Mouse (Mus musculus): ENCODE data around the gene Ankrd65.

Ankrd65 gene

DNA sequence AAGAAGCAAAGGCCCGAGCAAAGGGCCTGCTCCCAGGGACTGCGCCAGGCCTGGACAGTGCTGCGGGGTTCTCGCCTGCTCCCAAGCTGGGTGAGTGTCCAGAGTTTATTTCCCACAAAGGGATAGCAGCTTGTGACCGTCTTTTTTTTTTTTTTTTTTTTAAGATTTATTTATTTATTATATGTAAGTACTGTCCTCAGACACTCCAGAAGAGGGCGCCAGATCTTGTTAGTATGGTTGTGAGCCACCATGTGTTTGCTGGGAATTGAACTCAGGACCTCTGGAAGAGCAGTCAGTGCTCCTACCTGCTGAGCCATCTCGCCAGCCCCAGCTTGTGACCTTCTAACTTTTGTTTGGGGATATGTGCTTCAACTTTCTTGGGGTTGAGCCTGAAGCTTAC is 30.8 kb downstream of the Ankrd65 start:
- peak; percentile 53 for DNase-seq

DNA sequence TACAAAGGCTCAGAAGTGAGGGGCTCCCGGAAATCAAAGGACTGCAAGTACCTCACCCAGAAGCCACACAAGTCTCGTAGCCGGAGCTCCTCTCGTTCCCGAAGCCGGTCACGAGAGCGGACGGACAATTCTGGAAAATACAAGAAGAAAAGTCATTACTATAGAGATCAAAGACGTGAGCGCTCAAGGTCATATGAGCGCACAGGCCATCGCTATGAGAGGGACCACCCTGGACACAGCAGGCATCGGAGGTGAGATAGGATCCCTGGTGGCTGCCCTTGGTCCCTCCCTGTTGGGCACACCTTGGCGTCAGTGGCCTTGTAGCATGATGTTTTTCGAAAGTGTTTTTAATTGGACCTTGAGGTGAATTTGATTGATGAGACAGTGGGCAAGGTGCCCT is 33.2 kb downstream of the Ankrd65 start:
- no peak for DNase-seq

DNA sequence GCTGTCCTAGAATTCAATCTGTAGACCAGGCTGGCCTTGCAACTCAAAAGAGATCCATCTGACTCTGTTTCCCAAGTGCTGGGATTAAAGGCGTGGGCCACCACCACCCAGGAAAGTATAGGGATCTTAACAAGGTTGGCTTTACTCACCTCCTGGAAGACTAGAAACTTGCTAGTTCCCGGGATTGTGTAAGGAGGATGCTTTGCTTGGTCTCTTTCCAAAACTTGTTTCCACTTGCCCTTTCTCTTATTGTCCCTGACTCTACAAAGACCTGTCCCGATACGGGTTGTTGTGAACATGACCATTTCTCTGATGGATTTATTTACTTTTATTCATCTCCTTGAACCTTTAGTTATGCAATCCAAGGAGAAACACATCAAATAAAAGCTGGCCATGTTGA is 39.6 kb downstream of the Ankrd65 start:
- no peak for DNase-seq

DNA sequence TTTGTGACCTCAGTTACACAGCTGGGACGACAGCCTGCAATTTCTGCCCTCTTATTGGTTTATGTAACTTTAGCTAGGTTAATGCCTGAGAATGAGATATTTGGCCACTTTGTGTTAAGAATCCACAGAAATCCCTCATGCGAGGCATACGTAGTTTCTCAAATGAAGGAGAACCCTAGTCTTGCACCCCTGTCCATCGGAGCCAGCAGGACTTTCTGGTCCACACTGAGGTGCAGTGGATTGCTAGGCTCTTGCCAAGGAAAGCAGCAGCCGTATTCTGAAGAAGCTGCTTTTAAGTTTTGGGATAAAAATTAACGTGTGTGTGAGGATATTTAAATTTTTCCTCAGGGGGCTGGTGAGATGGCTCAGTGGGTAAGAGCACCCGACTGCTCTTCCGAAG is 40.4 kb downstream of the Ankrd65 start:
- DNase-seq = no peak

DNA sequence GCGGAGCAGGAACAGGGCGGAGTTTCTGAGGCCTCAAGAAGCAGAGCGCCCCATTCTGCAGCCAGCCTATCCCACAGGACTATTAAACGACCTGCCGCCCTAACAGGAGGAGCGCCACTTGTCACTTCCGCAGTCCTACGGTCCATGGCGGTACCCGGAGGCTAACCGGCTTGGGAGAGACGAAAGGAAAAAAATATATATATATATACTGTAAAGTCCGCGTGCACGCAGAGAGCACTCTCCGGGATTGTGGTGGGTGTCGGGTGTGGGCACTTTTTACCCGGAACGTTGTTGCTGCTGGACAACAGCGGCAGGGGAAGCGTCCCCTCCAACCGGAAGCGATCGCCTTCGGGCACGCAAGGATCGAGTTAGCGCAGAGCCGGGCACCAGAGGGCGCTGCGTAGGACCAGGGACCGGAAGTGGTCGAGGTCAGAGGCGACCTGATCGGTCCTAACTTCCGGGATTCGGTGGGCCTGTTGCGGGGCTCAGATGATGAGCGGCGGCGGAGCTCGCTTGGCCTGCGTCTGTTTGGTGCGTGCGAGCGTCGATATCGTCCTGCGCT is 41.0 kb downstream of the Ankrd65 start, which contains the start of gene Aurkaip1:
TSS of gene Aurkaip1 (plus strand) at position 68 of the 562 bp plus-strand sequence.
- peak; percentile 98 for DNase-seq

DNA sequence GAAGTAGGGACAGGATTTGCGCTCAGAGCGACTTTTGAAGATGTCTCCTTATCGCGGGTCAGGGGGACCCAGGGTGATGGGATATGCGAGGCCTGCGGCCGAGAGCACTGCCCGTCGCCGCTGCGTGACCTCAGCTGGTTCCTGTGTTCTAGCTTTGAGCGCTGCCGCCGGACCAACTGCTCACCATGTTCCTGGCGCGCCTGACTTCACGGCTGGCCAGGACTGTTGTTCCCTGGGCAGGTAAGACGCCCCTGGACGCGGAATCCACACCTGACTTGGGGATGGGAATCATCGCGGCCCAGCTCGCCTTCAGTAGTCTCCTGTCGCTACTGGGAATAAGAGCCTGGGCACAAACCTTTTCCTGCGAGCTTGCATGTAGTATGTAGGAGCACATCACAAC is 41.6 kb downstream of the Ankrd65 start:
- peak; percentile 62 for DNase-seq

DNA sequence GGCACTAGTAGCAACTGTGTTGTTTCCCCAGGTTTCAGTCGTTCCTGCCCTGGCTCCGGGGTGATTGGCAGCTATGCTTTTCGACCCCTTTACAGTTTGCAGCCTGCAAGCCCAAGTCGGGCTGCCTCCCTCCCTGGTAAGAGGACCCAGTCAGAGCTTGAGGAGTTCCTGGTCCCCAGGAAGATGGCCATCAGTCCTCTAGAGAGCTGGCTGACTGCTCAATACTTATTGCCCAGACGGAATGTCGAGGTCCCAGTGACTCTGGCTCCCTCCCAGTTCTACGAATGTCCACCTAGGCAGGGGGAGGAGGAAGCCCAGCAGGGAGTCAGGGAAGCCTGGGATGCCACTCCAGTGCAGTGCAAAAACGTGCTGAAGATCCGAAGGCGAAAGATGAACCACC is 42.1 kb downstream of the Ankrd65 start:
- DNase-seq = no peak

DNA sequence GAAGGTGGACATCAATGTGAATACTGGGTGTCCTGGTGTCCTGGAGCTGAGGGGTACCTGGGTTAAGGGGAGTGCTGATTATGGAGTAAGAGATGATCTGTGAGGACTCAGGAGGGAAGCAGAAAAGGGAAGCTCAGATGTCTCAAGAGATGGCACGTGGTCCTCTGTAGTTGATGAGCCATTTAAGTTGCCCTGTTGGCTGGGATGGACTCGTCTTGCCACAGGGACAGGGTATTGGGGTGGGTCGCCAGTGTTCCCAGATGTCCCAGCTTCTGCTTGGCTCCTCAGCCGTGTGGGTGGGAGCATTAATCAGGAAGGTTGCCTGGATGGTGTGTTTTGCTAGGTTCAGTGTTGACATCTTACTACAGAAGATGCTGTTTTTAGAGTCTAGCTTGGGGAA is 43.0 kb downstream of the Ankrd65 start:
- no peak for DNase-seq

DNA sequence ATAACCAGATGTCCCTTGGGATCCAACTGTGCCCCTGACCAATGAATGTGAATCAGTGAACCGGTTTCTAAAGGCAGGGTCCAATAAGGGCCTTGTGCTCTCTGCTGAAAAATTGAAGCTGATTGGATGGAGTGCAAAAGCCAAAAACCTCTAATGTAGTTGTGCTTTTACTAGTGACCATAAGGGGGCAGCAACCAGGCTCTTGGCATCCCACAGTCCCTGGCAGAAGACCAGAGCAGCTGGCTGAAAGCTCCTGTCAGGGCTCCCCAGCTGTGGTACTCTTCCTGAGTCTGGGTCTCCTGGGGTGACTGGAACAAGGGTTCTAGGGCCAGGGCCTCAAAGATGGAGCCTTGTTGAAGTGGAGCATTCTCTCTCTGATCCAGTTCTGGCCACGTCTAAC is 43.6 kb downstream of the Ankrd65 start:
- peak; percentile 91 for DNase-seq

DNA sequence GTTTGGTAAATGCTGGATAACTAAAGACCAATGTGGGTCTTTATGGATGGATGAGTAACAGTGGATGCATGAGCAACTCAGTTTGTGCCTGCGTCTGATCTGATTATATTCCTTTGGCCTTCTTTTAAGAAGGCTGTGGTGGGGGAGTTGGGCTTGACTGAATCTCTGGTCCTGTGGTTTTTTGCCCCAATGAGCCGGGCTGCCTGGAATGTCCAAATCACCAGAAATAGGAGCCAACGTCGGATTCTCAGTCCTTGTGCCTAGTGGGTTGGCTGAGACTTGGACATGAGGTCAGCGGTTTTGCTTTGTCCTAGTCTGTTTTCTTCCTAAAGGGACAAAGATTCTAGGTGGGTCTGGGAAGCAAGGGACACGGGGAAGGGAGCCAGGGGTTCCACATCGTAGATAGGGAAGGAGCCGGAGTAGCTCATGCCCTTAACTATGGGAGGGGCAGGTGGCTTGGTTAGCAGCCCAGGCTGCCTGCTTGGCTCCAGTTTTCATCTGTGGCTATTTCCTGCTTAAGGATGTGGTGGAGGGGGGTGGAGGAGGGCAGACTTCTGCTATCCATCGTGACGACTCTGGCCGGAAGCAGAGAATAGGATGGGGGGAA is 47.3 kb downstream of the Ankrd65 start:
- DNase-seq = peak; percentile 73

DNA sequence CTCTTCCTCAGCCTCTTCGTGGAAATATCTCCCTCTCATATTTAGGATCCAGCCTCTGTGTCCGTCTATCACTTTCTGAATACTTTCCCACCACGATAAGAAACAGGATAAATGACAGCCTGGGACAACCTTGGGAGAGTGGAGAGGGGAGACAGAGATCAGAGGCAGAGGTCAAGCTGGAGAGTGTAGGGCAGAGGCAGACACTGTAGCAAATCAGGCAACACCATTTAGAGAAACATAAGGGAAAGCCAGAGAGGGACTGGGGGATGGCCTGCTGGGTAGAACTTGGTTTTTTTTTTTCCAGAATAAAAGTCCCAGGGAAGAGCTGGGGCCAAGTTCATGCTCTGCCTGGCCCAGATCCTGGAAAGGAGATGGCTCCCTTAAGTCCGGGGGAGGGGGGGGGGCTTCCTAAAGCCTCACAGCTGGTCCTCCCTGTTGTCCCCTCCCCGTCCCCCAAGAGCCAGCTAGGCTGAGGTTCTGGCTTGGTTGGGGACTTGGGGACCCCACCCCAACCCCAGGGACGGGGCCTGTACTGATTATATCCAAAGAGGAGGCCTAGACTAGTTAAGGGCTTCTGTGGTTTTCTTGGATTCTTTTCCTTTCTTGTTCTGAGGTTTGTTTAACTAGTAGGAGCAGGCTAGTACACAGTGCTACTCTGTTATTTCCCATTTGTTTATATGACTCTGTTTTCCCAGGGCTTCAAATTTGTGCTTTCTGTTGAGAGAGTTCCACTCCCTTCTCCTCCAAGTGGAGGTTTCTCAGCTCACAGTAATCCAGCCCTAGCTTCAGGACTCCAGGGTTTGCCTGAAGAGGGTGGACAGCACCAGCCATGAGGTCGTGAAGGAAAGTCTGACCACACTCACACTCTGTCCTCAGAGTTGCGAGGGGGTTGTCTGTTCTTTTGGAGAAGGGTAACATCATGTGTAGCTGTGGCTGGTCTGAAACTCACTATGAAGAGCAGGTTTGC is 48.2 kb downstream of the Ankrd65 start:
- peak; percentile 62 for DNase-seq

DNA sequence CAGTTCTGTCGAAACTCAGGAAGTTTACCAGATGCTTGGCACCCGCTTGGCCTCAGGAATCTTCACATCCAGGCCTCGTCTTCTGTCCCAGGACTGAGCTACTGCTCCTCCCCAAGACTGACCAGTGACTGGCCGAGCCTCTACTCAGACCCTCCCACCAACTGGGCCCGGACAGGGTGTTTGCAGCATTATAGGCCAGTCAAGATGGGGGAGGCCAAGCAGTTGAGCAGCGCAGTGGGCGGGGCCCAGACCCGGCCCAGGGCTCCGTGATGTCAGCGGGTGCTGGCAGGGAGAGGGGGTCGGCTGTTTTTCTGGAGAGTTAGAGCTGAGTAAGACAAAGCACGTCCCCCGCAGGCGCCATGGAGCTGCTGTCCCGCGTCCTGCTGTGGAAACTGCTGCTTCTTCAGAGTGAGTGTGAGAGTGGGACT is 49.3 kb downstream of the Ankrd65 start, which contains the start of gene Mxra8:
TSS of gene Mxra8 (plus strand) at position 198 of the 428 bp plus-strand sequence.
- peak; percentile 95 for DNase-seq

DNA sequence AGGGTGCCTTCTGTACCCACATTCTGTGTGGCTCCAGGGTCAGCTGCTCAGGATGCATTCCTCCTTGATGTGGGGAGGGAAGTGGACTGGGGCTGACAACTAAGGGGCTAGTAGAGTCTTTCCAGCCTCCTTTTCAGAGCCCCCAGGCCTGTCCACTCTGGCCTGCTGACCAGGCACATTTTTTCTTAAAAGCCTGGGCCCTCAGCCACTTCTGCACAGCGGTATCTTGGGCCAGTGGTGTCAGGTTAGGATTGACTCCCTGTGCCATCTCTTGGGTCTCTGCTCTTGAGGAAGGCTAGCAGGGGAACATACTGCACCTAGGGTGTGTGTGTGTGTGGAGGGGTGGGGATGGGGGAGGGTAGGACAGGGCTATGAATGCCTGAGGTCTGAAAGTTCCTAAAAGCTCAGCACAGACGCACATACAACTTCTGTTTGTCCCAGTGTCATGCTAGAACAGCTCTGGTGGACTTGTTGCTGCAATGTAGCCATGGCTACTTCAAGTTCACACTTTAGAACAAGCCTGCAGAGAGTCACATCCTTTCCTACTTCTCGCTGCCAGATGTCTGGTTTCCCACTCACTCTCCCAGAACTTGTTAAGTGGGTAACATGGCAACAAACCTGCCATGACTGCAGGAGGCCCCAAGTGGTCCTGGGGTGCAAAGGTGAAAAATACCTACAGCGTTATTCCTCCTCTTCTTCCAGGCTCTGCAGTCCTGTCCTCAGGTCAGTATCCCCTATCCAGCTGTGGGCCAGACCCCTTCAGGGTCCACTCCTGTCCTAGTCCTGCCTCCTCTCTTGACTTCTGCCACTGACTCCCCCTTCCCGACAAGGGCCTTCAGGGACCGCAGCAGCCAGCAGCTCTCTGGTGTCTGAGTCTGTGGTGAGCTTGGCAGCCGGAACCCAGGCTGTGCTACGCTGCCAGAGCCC is 50.1 kb downstream of the Ankrd65 start:
- no peak for DNase-seq

DNA sequence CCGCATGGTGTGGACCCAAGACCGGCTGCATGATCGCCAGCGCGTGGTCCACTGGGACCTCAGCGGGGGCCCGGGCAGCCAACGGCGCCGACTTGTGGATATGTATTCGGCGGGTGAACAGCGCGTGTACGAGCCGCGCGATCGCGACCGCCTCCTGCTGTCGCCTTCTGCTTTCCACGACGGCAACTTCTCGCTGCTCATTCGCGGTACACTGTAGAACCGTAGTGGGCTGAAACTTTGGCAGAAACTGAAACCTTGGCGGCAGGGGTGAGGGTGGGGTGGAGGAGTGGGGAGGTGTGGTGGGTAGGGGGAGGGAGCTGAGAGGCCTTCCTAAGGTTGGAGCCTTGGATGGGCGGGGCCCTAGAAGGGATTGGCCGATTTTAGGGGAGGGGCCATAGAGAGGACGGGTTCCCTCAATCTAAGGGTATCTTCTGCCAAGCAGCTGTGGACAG is 50.8 kb downstream of the Ankrd65 start:
- DNase-seq = peak; percentile 83

DNA sequence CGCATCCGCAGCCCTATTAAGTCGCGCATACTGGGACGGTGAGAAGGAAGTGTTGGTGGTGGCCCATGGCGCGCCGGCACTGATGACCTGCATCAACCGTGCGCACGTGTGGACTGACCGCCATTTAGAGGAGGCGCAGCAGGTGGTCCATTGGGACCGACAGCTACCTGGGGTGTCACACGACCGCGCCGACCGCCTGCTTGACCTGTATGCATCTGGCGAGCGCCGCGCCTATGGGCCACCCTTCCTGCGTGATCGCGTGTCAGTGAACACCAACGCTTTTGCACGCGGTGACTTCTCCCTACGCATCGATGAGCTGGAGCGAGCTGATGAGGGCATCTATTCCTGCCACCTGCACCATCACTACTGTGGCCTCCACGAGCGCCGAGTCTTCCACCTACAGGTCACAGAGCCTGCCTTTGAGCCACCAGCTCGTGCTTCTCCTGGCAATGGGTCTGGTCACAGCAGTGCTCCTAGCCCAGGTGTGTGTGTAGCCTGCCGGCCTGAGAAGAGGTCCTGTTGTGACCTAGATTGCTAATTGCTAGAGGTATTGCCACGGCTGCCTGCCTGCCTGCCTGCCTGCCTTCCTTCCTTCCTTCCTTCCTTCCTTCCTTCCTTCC is 51.5 kb downstream of the Ankrd65 start:
- DNase-seq = no peak

DNA sequence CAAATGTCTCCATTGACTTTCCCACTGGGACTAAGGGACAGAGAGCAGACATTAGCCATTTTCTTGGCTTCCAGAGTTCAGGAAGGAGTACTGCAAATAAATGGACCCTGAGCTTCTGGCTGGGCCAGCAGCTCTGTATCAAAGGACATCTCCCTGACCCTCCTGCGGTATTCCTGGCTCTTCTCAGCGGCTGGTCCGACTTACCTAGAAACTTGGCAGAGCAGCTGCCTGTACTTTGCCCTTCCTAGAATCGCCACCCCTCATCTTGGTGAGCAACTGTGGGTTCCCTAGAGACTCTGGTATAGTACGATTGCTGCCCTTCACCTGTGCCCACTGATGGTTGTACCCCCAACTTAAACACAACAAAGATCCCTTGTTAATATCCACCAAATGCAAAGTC is 53.0 kb downstream of the Ankrd65 start:
- DNase-seq = no peak

DNA sequence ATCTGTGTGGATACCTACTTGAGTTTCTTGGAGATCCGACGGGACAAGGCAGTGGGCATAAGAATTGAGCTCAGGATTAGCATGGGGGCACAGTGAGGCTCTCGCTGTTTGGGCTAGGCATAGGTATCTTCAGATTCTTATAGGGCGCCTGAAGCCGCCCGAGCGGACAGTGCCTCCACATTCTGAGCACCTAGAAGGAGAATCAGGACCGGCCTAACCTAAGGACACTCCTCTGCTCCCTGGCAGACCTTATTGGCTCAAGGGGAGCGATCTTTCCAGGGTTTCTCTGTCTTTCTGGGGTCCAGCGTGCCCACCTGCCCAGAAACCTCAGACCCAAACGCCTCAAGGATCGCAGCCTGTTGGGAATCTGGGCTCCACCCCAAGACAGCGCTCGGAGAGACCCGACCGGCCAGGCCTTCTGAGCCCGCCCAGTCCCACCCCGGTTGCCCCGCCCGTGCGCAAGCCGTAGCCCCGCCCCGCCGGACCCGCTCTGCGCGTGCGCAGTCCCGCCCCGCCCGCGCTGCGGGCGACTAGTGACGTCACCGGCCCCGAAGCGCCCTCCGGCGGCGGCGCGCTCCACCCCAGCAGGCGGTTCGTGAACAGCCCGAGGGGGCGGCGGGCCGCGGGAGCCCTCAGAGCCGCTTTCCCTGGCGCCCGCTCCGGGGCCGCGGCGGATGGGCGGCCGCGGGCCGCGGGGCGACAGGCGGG is 56.8 kb downstream of the Ankrd65 start, which contains the start of gene Dvl1:
TSS of gene Dvl1 (plus strand) at position 532 of the 708 bp plus-strand sequence.
- DNase-seq = peak; percentile 97

DNA sequence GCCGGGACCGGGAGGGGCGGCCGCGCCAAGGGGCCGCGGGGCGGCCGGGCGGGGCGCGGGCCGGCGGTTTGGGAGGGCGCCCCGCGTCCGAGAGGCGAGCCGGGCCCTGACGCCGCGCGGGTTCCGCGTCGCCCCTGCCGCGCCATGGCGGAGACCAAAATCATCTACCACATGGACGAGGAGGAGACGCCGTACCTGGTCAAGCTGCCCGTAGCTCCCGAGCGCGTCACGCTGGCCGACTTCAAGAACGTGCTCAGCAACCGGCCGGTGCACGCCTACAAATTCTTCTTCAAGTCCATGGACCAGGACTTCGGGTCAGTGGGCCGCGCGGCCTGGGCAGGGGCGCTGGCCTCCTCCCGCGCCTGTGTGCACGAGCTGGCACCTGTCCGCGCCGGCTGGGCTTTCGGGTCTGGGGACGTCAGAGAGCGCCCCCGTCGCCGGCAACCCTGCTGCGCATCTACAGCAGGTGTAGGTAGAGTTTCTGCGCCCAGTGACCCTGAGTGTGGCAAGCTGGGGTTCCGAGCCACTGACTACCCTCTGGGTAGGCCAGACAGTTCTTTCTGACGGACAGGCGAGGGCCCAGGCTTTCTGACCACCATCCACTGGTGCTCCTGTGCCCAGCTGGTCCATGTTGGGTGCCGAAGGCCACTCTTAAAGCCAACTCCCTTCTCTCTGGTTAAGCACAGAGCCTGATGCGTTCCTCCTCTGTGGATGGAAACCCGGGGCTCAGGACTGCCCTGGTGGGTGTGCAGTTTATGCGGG is 57.5 kb downstream of the Ankrd65 start:
- peak; percentile 73 for DNase-seq

DNA sequence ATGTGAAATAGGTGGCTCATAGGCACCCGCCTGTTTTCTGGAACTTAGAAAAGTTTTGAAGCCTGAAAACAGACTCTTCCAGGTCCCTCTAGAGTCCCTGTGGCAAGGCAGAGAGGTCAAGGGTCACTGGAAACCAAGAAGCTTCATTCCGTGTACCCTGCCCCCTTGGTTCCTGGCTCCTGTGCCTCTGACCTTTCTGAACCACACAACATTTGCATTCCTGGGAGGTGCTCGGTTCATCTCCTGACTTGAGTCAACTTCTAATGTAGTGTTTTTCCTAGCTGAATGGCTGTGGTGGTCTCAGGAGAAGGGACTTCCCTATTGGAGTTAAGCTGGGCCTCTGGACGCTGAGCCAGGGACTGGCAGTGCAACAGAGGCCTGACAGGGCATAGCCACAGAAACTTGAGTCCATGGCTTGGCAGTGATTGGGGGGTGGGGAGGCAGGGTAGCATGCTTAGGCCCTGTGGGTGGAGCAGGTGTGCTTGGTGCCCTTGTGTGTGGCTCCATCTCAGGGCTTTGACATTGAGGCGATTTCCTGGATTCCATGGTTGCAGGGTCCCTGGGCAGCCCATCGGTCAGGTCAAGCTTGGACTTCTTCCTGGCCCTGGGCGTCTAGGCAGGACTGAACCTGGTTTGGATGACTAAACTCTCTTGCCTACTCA is 58.3 kb downstream of the Ankrd65 start:
- DNase-seq = peak; percentile 54

Data from kidney, postnatal 10 days (tissue).